Mouse (Mus musculus) adrenal gland, adult 18-20 months (tissue): Measurements from ENCODE around the gene Il12rb1. TPM values are rescaled to one million over a fixed set of nuclear protein-coding genes. Genes with fewer than 3 reads are reported as not detected.
"Not testable (repeated sequence)": the region's sequence is repeated elsewhere in the genome, so short reads cannot be mapped to it uniquely, and the experiment has no call there.

Experiments used
- DNase-seq, 2 experiments: peaks; one replicate each; pipeline ENCODE4 v3.0.0; 2021 to 2022; ENCODE audit warnings: low spot score in 2 of 2
- total RNA-seq, 2 experiments: library from RNA; stranded (reverse); gene quantifications; 1 replicate in 1 of 2; 2 replicates in 1 of 2; pipeline ENCODE4 v1.2.3; 2021

Gene Il12rb1
- total RNA-seq, 2 experiments from 2014 or later = 0.66 to 0.77 TPM

GRCm38 (mm10) chr8:70822594-70822993, 14.3 kb downstream of the Il12rb1 start:
- DNase-seq = not testable (repeated sequence)

- no peak for DNase-seq
Measured at GRCm38 (mm10) chr8:70823802-70824201, 15.6 kb downstream of the Il12rb1 start.

GRCm38 (mm10) chr8:70825816-70826215, 17.6 kb downstream of the Il12rb1 start:
- no peak for DNase-seq

- no peak for DNase-seq
Measured at GRCm38 (mm10) chr8:70827010-70827409, 18.8 kb downstream of the Il12rb1 start.

- no peak for DNase-seq
Measured at GRCm38 (mm10) chr8:70827796-70828195, 19.5 kb downstream of the Il12rb1 start.

- no peak for DNase-seq
Measured at GRCm38 (mm10) chr8:70831517-70831916, 23.3 kb downstream of the Il12rb1 start.

- no peak for DNase-seq
Measured at GRCm38 (mm10) chr8:70832371-70832770, 24.1 kb downstream of the Il12rb1 start.

- no peak for DNase-seq
Measured at GRCm38 (mm10) chr8:70833018-70833482, 24.8 kb downstream of the Il12rb1 start.

GRCm38 (mm10) chr8:70833520-70833919, 25.3 kb downstream of the Il12rb1 start:
- DNase-seq = peak in 1 of 2 experiments; percentile 67

GRCm38 (mm10) chr8:70834071-70834470, 25.8 kb downstream of the Il12rb1 start:
- no peak for DNase-seq

- no peak for DNase-seq
Measured at GRCm38 (mm10) chr8:70836666-70837065, 28.4 kb downstream of the Il12rb1 start.

- no peak for DNase-seq
Measured at GRCm38 (mm10) chr8:70838654-70839407, 30.6 kb downstream of the Il12rb1 start.

- peak; percentile 97 for DNase-seq
Measured at GRCm38 (mm10) chr8:70839408-70840351, 31.4 kb downstream of the Il12rb1 start, which contains the start of gene Arrdc2. Arrdc2 (minus strand) TSS chr8:70839720.

GRCm38 (mm10) chr8:70840590-70840989, 32.3 kb downstream of the Il12rb1 start:
- no peak for DNase-seq

- DNase-seq = peak; percentile 94 to 95
Measured at GRCm38 (mm10) chr8:70841147-70842072, 33.2 kb downstream of the Il12rb1 start.

- DNase-seq = no peak
Measured at GRCm38 (mm10) chr8:70842484-70842883, 34.2 kb downstream of the Il12rb1 start.

GRCm38 (mm10) chr8:70843214-70843773, 35.0 kb downstream of the Il12rb1 start:
- DNase-seq = no peak

- DNase-seq = no peak
Measured at GRCm38 (mm10) chr8:70843941-70844340, 35.7 kb downstream of the Il12rb1 start.

- DNase-seq = peak; percentile 91 to 96
Measured at GRCm38 (mm10) chr8:70844523-70844922, 36.3 kb downstream of the Il12rb1 start.

- DNase-seq = no peak
Measured at GRCm38 (mm10) chr8:70845108-70845507, 36.9 kb downstream of the Il12rb1 start.
